Mouse (Mus musculus) thymus, postnatal 0 days (tissue): ENCODE results near the gene Tmtc1. TPM values are rescaled to one million over a fixed set of nuclear protein-coding genes. Genes with fewer than 3 reads are reported as not detected.

ENCODE experiments used
- DNase-seq: peaks from one replicate; pipeline ENCODE4 v3.0.0-alpha.2; 2015; ENCODE audit warnings: low spot score
- polyA plus RNA-seq: library from polyadenylated mRNA; unstranded; fragments of >200 nt; fragmentation: Nextera tagmentation; extraction: Ambion mirVana; gene quantifications from 2 replicates; pipeline ENCODE4 v1.2.1, GENCODE M21; 2015

The Tmtc1 gene
- polyA plus RNA-seq, 1 experiment from 2014 or later: 0.12 TPM

DNA sequence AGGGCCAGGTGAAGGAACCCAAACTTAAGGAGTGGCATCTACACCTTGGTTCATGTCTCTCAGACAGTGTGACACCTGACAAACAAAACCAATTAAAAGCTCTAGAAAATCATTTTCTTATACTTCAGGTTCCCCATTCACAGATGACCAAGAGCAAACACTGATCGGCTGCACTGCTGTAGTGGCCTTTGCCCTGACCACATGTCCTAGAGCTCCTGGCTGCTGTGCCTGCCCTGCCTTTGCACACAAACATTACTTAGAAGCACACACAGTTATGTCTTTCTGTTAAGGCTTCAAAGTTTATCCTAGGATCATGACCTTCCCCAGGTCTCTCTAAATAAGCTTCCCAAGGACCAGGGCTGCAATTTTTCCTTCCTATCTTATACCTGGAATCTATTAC lies 199.4 kb downstream of the Tmtc1 start:
- no peak for DNase-seq

DNA sequence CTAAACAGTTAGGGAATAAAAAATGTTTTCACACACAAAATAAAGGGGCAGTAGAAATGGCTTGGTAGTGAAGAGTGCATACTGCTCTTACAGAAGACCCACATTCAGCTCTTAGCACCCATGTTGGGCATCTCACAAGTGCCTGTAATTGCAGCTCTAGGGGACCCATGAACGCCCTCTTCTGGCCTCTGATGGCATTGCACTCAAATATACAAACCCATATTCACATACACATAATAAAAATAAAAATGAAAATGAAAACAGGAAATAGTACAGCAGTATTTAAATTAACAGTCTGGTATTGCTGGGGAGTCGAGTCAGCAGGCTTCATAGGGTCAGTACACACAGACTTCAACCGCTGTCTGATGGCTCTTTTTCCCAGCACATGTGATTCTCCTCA lies 201.9 kb downstream of the Tmtc1 start:
- DNase-seq: no peak

DNA sequence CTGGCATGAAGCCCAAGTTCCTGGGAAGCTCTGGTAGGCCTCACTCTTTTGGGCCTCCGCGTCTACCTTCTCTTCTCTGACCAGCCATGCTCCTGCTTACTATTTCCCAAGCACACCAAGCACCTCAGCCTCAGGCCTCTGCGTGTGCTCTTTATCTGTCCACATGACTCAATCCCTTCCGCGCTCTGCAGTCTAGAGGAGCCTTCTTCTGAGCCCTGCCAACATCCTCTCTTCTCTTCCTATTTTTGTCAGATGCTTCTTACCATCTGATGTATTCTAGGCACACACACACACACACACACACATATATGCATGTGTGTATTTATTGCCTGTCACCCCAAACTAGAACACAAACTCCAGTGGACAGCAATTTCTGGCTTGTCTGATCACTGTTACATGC lies 202.5 kb downstream of the Tmtc1 start:
- no peak for DNase-seq

DNA sequence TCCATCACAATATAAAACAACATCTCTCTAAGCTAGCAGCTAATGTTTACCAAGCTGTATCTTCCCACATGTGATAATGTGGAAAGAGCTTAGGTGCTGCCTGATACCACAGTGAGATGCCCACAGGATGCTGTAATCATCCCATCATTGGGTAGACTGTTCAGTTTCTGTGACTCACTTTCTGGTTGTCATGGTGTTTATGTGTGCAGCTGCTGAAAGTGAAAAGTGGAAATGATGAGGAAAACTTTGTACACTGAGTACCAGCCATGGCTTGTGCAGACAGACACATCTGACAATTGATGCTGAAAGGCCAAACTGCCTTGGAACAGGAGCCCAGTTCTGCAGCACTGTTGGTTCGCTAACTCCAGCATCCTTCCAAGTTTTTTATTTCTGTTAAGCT lies 204.9 kb downstream of the Tmtc1 start:
- DNase-seq: no peak

DNA sequence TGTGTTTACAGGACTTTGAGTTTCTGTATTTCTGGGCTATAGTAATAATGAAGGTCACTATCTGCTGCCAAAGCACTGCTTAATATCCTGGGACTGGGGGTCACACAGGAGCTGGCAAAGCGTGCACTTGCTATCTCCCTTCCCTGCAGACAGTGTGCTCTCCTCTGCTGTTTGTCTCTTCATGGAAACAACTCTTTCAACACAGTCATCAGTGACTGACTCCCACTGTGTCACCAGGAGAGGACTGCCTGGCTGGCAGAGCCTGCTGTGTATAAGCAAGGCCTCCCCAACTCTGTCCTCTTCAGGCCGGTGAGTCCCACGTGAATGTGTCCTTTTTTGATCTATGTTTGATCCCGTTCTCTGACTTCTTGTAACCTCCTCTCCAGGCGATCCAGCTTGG lies 206.7 kb downstream of the Tmtc1 start:
- DNase-seq: no peak

DNA sequence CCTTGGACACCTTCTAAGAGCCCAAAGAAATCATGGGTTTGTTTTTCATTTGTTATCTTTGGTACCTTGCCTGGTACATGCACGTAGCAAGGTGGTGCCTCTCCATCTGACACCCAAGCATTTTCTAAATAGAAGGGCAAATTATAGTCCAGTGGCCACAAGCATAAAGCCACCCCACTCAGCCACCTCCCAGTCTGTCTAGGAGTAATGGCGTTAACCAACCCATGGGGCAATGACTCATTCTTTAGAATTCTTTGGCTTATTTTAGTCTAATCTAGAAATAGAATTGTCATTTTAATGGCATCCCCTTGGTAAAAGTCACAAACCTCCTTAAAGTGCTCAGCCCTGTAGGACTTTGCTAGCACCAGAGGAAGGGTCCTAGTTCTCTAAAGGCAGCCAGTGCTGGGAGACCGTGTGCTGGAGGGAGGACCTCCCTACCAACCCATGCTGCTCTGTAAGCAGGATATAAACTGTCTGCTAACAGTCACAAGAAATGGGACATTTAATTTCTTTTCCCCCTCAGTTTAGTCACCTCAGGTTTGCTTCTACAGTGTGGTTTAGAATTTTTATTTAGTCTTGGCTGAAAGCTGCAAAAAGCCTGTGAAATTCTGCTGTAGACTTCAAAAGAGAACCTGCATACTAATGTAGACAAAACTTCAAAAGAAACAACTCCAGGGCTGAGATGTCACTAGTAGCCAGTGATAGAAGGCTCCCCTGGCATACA lies 209.9 kb downstream of the Tmtc1 start:
- no peak for DNase-seq

DNA sequence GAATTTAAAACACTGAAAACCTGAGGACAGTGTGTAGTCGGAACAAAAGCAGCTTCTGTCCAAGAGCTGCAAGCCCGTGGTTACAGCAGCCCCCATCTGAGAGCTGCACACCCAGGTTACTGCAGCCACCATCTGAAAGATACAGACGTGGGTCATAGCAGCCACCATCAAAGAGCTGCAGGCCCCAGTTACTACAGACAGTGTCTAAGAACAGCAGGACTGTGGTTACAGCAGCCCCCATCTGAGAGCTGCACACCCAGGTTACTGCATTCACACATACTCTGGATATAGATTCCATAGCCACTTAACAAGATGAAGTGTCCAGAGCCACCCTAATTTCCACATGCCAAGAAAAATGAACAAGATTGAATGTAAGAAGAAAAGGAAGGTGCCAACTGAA lies 216.6 kb downstream of the Tmtc1 start:
- no peak for DNase-seq

DNA sequence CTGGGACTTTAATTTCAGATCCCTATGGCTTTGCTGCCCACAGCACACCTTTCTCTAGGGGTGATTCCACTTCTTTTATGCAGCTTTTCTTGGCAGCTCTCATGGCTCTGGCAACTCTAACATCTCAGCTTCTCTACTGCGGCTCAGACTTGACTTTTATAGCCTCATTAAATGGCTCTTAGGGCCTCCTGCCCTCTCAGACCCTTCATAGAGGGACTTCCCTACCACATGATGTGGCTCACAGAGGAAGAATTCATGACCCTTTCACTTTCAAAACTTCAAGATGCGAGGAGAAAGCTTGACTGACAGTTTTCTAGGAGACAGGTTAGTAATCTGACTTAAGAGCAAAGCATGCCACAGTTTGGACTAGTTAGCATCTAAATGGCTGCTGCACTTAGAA lies 221.5 kb downstream of the Tmtc1 start:
- DNase-seq: no peak

DNA sequence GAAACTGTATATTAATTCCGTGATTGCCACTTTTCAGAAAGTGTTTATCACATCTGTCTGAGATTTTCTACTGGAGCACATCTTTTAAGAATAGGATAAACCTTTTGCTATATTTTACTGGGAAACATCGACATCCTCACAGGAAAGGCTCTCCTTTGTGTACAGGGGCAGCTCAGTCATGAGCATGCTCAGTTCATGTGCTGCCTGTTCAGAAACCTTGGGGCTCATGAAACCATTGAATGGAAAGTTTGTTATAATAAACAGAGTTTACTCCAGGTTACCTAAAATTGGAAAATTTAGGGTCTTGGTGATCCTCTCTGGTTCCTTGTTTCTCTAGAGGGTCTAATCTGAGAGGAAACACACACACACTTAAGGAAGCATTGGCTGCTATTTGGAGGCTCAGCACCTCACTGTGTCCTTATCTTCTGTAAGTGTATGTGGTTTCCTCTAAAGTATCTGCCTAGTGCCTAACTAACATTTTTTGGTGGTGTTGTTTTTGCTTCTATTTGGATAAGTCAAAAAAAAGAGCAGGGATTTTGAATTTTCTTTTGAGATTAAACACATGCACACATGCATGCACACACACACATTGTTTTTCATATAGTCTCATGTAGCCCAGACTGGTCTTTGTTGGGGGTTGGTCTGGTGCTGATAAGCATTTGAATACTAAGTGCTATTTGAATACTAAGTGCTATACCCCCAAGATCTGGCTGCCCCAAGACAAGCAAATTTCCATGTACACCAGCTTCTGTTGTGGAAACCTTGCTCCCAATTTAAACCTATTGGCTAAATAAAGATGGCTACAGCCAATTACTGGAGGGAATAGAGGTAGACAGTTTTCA lies 225.7 kb downstream of the Tmtc1 start:
- no peak for DNase-seq

DNA sequence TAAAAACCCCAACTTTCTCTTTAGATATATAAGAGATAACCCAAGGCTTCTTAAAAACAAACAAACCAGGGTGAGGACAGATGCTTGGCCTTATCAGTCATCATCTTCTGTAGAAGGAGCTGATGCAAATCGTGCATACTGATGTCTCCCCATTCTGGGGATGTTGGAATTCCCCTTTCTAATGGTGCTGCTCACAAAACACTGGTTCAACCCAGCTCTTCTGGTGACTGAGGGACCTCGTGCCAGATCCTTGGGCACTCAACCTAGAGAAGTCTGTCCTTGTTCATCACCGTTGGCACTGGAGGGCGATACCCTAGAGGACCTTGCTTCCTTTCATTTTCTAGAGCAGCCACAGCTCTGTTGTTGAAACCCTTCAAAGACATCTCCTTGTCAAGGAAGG lies 227.4 kb downstream of the Tmtc1 start:
- no peak for DNase-seq

DNA sequence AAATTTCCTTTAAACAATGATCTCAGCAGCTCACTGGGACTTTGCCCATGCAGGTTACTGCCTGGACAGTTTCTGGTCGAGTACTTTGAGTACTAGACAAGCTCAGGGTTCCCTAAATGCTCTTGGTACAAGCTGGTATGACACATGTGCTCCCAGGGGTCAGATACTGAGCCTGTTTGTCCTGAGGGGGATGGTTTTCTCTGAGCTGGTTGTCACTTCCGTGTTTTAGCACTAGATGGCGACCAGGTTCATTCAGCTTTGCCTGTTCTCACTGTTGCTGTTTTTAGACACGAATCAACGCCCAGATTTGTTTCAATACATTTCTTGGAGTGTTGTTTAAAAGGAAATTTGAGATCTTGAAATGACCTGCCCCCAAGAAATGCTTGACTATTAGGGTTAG lies 229.4 kb downstream of the Tmtc1 start:
- peak; percentile 47 for DNase-seq

DNA sequence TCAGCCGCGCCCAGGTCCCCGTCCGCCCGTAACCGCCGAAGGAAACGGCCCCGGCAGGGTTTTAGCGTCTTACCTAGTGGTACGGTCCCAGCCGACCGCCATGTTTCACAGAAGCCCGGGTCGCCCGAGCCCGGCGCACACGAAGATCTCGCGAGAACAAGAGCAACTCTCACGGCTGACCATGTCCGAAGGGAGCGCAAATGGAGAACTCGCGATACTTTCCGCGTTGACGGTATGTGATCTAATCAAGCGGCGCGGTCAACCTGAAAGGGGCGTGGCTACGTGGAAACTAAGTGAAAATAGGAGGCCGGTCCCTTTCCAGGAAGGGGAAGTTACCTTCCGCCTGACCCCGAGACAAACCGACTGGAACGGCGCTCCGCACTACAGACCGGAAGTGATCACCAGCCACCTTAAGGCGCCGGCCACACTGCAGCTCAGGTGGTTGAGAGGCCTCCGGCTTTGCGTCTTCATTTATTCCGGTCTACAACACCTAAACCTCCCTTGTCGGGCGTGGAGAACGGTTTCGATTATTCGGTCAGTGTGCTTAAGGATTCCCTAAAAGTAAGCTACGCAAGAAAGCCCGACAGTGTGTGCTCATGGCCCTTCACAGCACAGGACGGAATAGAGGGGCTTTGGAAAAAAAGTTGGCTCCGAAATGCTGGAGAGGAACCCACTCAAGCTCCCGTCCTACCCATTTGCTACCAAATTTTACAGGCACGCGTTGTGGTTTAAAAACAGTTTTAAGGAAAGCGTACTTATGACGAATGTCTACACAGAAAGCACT lies 232.1 kb downstream of the Tmtc1 start, which contains the start of gene Ergic2:
TSS of gene Ergic2 (minus strand) at position 478 of the 784 bp plus-strand sequence.
- peak; percentile 96 for DNase-seq

DNA sequence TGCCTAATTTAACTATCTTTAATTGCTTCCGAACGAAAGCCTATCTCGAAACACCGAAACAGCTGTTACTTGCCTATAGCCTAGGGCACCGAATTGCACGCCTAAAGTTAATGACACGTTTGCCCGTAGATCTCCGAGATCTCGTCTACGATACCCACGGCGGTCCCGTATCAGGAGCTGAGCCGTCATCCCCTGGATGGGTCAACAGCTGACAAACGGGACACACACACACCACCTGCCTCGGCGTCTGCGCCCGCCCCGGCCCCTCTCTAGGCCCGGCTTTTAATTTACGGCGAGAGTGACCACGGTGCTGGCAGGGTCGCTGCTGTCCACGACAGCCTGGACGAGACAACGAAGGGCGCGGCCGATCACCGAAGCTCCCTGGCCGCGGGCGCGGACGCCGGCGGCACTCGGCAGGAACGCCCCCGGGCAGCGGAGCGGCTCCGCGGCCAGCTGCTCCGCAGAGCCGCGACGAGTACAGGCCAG lies 232.8 kb downstream of the Tmtc1 start:
- DNase-seq: peak; percentile 14

DNA sequence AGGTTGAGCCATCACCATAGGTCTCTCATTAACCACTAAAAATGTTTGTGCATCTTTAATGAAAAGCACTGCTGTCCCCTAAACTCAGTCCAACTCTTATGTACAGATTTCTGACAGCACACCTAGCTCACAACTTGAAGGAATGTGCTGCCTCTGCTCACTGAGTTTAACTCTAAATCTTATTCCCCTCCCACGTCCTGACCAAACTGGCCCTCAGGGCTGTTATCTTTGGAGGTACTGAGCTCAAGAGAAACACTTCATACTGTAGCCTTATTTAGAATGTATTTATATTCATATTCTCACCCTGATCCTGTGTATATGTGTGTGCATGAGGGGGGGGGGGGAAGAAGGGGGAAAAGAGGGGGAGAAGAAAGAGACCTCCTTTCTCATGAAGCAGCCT lies 236.7 kb downstream of the Tmtc1 start:
- DNase-seq: no peak

DNA sequence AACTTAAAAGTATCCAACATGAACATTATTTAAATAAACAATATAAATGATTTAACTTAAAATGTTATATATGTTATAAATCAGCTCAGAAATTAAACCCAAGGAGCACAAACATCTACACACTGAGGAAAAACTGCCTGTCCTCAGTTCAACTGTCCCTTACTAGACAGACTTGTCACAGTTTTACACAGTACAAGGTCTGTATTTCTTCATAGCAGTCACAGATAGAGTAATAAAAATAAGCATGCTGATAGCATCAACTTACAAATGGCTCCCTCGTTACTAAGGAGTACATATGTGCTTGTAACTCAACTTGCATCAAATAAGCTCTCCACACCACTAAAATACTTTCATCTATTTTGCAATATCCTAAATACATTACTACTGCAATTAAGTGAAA lies 239.1 kb downstream of the Tmtc1 start:
- no peak for DNase-seq

DNA sequence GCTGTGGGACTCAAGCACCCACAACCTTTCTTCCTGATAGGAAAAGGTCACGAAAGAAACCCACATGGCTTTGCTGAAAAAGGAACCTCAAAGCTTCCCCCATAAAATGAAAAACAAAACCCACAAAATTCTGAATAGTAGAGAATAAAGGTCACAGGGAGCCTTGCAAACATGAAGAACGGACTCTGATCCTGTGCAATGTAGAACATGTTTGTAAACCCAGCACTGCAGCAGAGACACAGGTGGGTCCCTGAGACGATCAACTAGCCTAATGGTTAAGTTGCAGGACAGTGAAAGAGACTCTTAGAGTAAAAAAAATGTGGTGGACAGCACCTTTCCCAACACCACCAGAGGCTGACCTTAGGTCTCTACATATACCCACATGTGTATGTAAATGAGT lies 244.5 kb downstream of the Tmtc1 start:
- no peak for DNase-seq

DNA sequence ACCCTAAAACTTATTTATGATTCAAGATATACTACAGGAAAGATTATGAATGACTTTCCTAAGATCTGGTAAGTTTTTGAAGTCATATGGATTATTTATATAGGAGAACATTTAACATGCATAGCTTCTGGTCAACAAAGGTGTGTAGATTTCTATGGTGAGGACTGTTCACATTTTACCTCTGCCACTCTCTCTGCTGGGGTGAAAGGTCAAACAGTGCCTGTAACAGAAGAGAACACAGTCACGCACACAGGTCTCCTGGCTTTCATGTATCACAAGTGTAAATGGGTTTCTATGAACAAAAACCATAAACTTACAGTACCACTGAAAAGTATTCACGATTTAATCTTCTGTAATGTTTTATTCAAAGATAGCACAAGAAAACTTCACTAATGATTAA lies 245.0 kb downstream of the Tmtc1 start:
- DNase-seq: no peak

DNA sequence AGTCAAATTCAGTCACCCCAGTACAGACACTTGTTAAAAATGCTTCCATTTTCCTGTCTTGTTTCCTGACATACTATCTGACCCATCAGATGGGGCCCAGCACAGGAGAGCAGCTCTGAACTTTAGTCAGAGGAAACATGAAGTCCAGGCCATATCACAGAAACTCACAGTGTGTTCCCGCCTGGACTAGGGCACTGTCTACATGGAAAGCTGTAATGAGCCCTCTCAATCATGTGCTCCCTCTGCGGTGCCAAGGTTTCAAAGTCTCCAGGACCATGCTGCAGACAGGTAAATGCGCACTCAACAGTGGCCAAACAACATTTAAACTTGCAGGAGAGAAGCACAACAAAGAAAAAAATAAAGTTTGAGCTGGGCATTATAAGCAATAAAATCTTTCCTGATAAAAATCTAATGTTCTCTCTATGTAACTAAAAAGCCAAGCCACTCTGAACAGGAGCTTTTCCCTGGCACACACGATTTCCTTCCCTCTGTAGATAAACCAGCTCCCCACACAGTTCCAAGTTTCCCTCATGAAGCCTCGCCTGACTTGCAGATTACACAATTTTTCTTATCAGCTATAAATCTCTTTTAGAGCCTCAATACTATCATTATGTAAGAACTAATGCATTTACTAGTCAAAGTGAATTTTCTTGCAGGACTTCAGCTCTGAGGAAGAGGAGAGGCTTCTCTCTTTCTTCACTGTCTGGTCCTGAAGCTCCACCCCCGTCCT lies 250.1 kb downstream of the Tmtc1 start:
- no peak for DNase-seq

DNA sequence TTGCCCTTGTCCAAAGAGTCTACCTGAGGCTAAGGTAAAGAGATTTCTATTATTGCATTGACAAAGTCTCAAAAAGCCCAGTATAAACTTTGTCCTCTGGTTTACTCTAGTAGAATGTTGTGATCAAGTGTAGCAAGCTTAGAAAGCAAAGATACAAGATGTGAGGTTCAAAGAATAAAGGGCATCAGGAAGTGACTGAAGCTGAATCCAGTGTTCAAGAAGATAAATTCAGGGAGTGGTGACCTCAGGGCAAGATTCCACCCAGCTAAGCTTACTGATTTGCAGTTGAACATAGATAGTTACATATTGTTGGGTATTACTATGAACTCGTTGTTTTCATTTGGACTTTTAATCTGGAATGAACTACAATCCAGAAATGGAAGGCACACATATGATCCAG lies 258.5 kb downstream of the Tmtc1 start:
- DNase-seq: no peak
